Mouse (Mus musculus) liver, embryonic 14.5 days (tissue): Measurements from ENCODE around the gene Fgfr2.

Experiments used
- CTCF ChIP-seq: IDR thresholded peaks from 2 replicates; pipeline ENCODE4 v1.5.1; 2016; ENCODE audit warnings: antibody characterized with exemption, low read depth, control low read depth
- EP300 ChIP-seq: IDR thresholded peaks from 2 replicates; pipeline ENCODE4 v1.6.1; 2016; ENCODE audit warnings: antibody characterized with exemption, low read depth

GRCm38 (mm10) chr7:132507361-132507760, 615.8 kb downstream of the Fgfr2 start:
- peak; percentile 75 for TF ChIP-seq CTCF
- TF ChIP-seq EP300, result no peak
